Mouse (Mus musculus) macrophage (primary cell): ENCODE results near the gene Wbp4. TPM values are rescaled to one million over a fixed set of nuclear protein-coding genes. Genes with fewer than 3 reads are reported as not detected.

Source experiments
- H3K27ac ChIP-seq: fragments of 350-480 bp; formaldehyde crosslinking; 2 replicates; pipeline ENCODE4 v1.9.0; 2021
- H3K36me3 ChIP-seq: fragments of 350-480 bp; formaldehyde crosslinking; 2 replicates; pipeline ENCODE4 v1.9.0; 2021; ENCODE audit errors: inconsistent target
- H3K4me3 ChIP-seq: fragments of 350-480 bp; formaldehyde crosslinking; 2 replicates; pipeline ENCODE4 v1.9.0; 2021; ENCODE audit errors: inconsistent target
- H3K79me2 ChIP-seq: fragments of 350-480 bp; formaldehyde crosslinking; 2 replicates; pipeline ENCODE4 v1.9.0; 2021; ENCODE audit errors: inconsistent target
- WGBS: methylation state at CpG from one replicate; pipeline ENCODE4 v1.1.7; 2026; ENCODE audit warnings: inconsistent platforms; ENCODE audit not compliant: missing documents; 5-methylcytosine and 5-hydroxymethylcytosine counted together
- polyA plus RNA-seq: library from polyadenylated mRNA; stranded (reverse); fragments of 250-400 nt; gene quantifications from 3 replicates; pipeline ENCODE4 v1.2.4, GENCODE M21; 2018; ENCODE audit warnings: inconsistent platforms

Gene Wbp4
- polyA plus RNA-seq, 1 experiment from 2014 or later, result 84.4 TPM

DNA sequence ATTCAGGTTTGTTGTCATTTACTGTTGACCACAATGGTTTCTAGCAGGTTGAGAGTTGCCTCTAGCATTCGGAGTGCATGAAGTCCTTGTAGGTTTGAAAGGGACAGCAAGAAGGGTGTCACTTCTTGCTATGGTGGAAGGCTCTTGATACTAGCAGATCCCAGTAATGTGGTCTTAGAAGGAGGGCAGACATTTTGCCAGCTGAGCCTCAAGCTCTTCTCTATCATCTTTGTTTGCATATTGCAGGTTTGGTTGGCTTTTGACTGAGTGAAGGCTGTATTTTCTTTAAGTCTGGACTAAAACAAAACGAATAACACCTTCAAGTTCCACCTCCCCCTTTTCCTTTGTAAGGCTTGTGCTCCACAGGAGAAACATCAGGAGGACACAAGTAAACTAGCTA, 35.4 kb upstream of the Wbp4 start:
- Histone ChIP-seq H3K36me3 (no peaks in the 10 kb centered on the region), H3K79me2 (peaks cover 100% of the 10 kb centered on the region), H3K4me3 (peak overlapping the region; percentile 82), H3K27ac (peak overlapping the region; percentile 98)
- 3% methylated on average over 2 of the region's 2 CpGs for WGBS

GRCm38 (mm10) chr14:79516243-79516610, 34.9 kb upstream of the Wbp4 start:
- WGBS, result 1% methylated on average over 5 of the region's 5 CpGs
- H3K4me3 ChIP-seq, result peak overlapping the region; percentile 82
- H3K79me2 ChIP-seq, result peaks cover 100% of the 10 kb centered on the region
- H3K27ac ChIP-seq, result peak overlapping the region; percentile 98
- H3K36me3 ChIP-seq, result no peaks in the 10 kb centered on the region

- Histone ChIP-seq H3K27ac (peak overlapping the region; percentile 98), H3K4me3 (peak overlapping the region; percentile 82), H3K79me2 (peaks cover 100% of the 10 kb centered on the region), H3K36me3 (no peaks in the 10 kb centered on the region)
- 0% methylated on average over 8 of the region's 8 CpGs for WGBS
Observed at GRCm38 (mm10) chr14:79515511-79516242, 34.4 kb upstream of the Wbp4 start.

DNA sequence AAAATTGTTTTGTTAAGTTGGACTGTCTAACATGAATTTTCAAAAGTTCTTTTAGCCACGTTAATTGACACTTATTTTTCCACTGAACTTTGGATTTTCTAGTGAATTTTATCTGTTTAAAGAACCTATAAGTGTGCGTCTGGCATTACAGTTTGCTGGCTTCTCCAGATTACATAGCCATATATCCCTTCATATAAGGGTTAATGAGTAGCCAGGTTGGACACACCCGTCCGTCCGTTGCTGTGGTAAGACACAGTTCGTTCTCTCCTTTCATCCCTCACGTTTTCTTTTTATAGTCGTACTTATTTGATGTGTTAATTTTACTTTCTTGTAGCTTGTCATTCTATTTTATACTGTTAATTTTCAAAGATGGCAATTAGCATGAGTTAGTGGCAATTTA, 33.8 kb upstream of the Wbp4 start:
- Histone ChIP-seq H3K4me3 (peak overlapping the region; percentile 82), H3K27ac (peak overlapping the region; percentile 98), H3K36me3 (no peaks in the 10 kb centered on the region), H3K79me2 (peaks cover 100% of the 10 kb centered on the region)
- 18% methylated on average over 8 of the region's 8 CpGs for WGBS

GRCm38 (mm10) chr14:79513951-79514350, 32.6 kb upstream of the Wbp4 start:
- Histone ChIP-seq H3K36me3 (no peaks in the 10 kb centered on the region), H3K27ac (no peak overlapping the region), H3K4me3 (no peak overlapping the region), H3K79me2 (peaks cover 100% of the 10 kb centered on the region)
- 100% methylated on average over 2 of the region's 2 CpGs for WGBS

GRCm38 (mm10) chr14:79511521-79511920, 30.2 kb upstream of the Wbp4 start:
- Histone ChIP-seq H3K79me2 (peaks cover 100% of the 10 kb centered on the region), H3K27ac (no peak overlapping the region), H3K4me3 (no peak overlapping the region), H3K36me3 (no peaks in the 10 kb centered on the region)
- 73% methylated on average over 1 of the region's 1 CpGs for WGBS

GRCm38 (mm10) chr14:79508662-79509305, 27.5 kb upstream of the Wbp4 start:
- 93% methylated on average over 8 of the region's 9 CpGs for WGBS
- Histone ChIP-seq H3K36me3 (no peaks in the 10 kb centered on the region), H3K4me3 (no peak overlapping the region), H3K79me2 (peaks cover 100% of the 10 kb centered on the region), H3K27ac (no peak overlapping the region)

- Histone ChIP-seq H3K27ac (no peak overlapping the region), H3K4me3 (no peak overlapping the region), H3K79me2 (peaks cover 100% of the 10 kb centered on the region), H3K36me3 (no peaks in the 10 kb centered on the region)
- 92% methylated on average over 1 of the region's 1 CpGs for WGBS
Observed at GRCm38 (mm10) chr14:79507846-79508245, 26.5 kb upstream of the Wbp4 start.

- Histone ChIP-seq H3K27ac (no peak overlapping the region), H3K79me2 (peaks cover 100% of the 10 kb centered on the region), H3K4me3 (no peak overlapping the region), H3K36me3 (no peaks in the 10 kb centered on the region)
- 96% methylated on average over 9 of the region's 9 CpGs for WGBS
Observed at GRCm38 (mm10) chr14:79506207-79506606, 24.9 kb upstream of the Wbp4 start.

DNA sequence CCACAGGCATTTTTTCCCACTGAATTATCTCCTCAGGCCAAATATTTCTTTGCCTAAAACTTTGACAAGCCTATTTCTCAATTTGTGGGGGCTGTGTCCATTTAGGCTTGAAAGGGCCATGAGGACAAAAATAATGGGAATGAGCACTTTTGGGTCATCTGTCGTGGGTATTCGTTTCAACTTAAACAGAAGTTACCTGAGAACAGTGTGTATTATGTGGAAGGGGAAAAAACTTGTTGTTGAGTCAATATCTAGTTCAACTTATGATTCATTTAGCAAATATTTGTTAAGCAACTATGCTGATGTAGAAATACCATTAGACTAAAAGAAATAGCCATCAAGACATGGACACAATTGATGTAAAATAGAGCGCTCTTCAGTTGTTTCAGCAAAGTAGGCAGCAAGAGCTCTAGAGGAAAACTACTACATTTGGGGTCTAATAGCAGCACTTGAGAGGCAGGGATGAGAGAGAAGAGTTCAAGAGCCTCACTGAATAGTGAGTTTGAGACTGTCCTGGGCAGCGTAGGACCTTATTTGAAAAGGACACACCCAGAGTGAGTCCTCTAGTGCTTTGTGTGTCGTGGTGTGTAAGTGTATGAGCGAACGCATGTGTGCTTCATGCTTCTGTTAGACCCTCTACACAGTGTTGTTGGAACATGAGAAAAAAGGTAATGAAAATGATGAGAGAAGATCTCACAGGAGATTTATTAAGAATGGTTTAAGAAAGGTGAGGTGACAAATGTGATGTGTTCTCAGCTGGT, 23.1 kb upstream of the Wbp4 start:
- H3K36me3 ChIP-seq, result no peaks in the 10 kb centered on the region
- WGBS, result 94% methylated on average over 7 of the region's 7 CpGs
- H3K27ac ChIP-seq, result peak overlapping the region; percentile 61
- H3K79me2 ChIP-seq, result peaks cover 100% of the 10 kb centered on the region
- H3K4me3 ChIP-seq, result no peak overlapping the region

DNA sequence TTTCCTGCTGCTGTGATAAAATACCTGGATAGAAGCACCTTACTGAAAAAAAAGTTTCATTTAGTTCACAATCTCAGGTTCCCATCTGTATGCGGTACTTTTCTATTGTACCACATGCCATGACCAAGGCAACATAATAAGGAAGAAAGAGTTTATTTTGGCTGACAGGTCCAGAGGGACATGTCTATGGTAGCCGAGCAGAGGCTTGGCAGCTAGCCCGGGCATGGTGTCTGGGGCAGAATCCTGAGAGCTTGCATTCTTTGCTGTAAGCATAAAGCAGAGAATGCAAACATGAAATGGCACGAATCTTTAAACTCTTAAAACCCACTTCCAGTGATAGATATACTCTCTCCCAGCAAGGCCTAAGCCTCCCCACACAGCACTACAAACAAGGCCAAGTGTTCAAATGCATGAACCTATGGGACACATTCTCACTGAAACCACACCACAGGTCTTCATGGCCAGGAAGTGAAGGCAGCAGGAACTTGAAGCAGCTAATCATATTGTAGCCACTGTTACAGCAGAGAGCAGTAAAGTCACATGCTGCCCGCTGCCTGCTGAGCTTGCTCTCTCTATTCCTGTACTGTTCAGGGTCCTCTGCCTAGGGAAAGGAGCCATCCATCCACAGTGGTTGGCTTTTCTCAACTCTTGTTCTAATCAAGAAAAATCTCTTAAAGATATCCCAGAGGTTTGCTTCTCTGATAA, 22.2 kb upstream of the Wbp4 start:
- H3K27ac ChIP-seq, result peak overlapping the region; percentile 61
- H3K79me2 ChIP-seq, result peaks cover 100% of the 10 kb centered on the region
- 73% methylated on average over 5 of the region's 5 CpGs for WGBS

GRCm38 (mm10) chr14:79500756-79501155, 19.4 kb upstream of the Wbp4 start:
- WGBS, result 37% methylated on average over 3 of the region's 4 CpGs
- Histone ChIP-seq H3K36me3 (no peaks in the 10 kb centered on the region; the same call in 1 of the 2 replicates), H3K27ac (no peak overlapping the region), H3K4me3 (no peak overlapping the region), H3K79me2 (peaks cover 97% of the 10 kb centered on the region)

More for the DNA sequence above, 22.2 kb upstream of the Wbp4 start:
- Histone ChIP-seq H3K4me3 (no peak overlapping the region), H3K36me3 (no peaks in the 10 kb centered on the region)

GRCm38 (mm10) chr14:79499326-79499725, 18.0 kb upstream of the Wbp4 start:
- no peaks in the 10 kb centered on the region; the same call in 1 of the 2 replicates for H3K36me3 ChIP-seq
- H3K79me2 ChIP-seq, result peaks cover 97% of the 10 kb centered on the region
- H3K4me3 ChIP-seq, result no peak overlapping the region
- WGBS, result 62% methylated on average over 9 of the region's 9 CpGs
- H3K27ac ChIP-seq, result no peak overlapping the region

DNA sequence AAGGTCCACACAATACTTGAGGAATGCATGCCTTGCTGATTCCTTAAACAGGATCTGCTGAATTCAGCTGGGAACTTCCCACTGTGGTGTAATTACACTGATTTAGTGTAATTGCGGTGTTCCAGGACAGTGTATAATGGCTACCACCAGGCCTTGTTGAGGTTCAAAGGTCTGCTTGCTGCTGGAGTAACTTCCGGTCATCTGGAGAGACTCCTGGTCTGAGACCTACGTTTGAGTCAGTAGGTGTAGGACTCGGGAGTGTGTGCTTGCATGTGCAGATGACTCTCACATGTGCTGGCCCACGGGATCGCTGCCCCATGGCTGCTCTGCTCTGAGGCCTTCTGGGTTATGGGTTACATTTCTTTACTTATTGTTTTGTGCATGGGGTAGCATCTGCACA, 13.0 kb upstream of the Wbp4 start:
- no peak overlapping the region for H3K27ac ChIP-seq
- WGBS, result 93% methylated on average over 6 of the region's 6 CpGs
- H3K4me3 ChIP-seq, result no peak overlapping the region
- peaks cover 4% of the 10 kb centered on the region; the same call in 1 of the 2 replicates for H3K36me3 ChIP-seq
- peaks cover 97% of the 10 kb centered on the region for H3K79me2 ChIP-seq
